Mouse (Mus musculus) embryonic fibroblast, embryonic 13.5 days (primary cell): ENCODE results near the gene Slc30a10.

Experiments
- CTCF ChIP-seq: IDR thresholded peaks from 2 replicates; pipeline ENCODE4 v1.5.1; 2011; ENCODE audit warnings: mild to moderate bottlenecking, control low read depth, low read length, moderate library complexity, borderline replicate concordance; ENCODE audit not compliant: insufficient read depth
- POLR2A ChIP-seq: IDR thresholded peaks from 2 replicates; pipeline ENCODE4 v1.6.1; 2011; ENCODE audit warnings: low read depth, mild to moderate bottlenecking, control low read depth, low read length, moderate library complexity

- TF ChIP-seq CTCF (no peak), POLR2A (no peak)
Observed at GRCm38 (mm10) chr1:185493439-185494034, 38.9 kb downstream of the Slc30a10 start.
